Mouse (Mus musculus): ENCODE data around the gene Col27a1. TPM values are rescaled to one million over a fixed set of nuclear protein-coding genes. Genes with fewer than 3 reads are reported as not detected.

Gene Col27a1
- 2.3 and 4.3 TPM in 2 replicates for polyA plus RNA-seq (2016; fragmentation: Nextera tagmentation; extraction: Ambion mirVana)

DNA sequence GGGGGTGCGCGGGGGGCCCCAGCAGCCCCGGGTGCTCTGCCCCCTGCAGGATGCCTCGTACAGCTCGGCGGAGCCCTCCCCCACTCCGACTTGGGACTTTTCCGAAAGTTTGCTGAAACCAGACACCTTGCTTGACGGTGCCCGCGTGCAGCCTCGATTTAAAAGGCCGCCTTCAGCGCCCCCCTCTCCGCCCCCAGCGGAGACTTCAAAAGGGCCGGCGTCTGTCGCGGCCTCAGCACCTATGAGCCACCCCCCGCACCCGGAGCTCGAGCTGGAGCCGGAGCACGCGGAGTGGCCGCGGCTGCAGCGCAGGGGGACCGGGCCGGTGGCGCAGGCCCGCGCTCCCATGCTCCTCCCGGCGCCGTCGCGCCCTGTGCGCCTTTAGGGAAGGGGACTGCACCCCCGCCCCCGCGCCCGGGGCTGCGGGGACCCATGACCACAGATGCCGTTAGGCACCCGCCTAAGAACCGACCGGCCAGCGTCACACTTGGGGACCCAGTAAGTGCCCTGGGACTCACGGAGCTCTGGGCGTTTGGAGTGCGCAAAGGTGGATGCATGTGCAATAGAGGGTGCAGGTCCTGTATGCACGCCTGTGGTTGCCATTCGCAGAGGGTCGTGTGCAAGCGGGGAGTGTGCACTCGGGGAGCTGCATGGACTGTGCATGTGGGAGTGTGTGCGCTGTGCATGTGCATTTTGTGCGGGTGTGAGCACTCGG is at the start of gene Col27a1:
Col27a1 (plus strand) TSS at position 98 of the 715 bp plus-strand sequence.
- under 1% methylated on average over 61 of the region's 61 CpGs for WGBS
- H3K36me3 ChIP-seq = no peaks in the 10 kb centered on the region
- H3K27ac ChIP-seq = peak within 1 kb of the TSS; percentile 85
- no peaks in the 10 kb centered on the region for H3K9me3 ChIP-seq
- peaks cover 62% of the 10 kb centered on the region for H3K27me3 ChIP-seq (ENCODE audit: insufficient read depth, poor library complexity, severe bottlenecking)
- DNase-seq (ENCODE audit: low spot score) = peak; percentile 77
- H3K4me1 ChIP-seq = peaks cover 33% of the 10 kb centered on the region
- peak within 1 kb of the TSS; percentile 84 for H3K4me3 ChIP-seq

DNA sequence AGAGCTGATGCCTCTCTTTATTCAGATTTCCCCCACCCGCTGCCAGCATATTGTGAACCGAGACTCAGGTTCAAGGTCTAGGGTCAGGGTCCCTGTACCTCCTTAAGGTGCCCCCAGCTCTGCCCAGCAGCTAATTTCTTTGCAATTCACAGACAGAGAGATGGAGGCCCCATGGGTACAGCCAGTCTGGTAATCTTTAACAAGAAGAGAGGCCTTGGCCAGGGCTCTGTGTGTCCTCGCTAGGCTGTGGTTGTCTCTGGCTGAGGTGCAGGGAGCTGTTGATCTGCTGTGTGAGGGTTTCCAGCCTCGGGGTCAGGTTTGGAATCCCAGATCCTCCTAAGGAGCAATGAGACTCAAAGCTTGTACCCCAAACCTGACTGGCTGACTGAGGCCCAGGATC is 48.2 kb upstream of the Col27a1 start:
- 86% methylated on average over 4 of the region's 4 CpGs for WGBS
- Histone ChIP-seq H3K9me3 (no peaks in the 10 kb centered on the region), H3K27me3 (ENCODE audit: insufficient read depth, poor library complexity, severe bottlenecking) (peaks cover 42% of the 10 kb centered on the region), H3K36me3 (no peaks in the 10 kb centered on the region), H3K4me3 (no peak overlapping the region), H3K4me1 (peaks cover 1% of the 10 kb centered on the region; the same call in 1 of the 2 replicates), H3K27ac (no peak overlapping the region)
- no peak for DNase-seq (ENCODE audit: low spot score)

DNA sequence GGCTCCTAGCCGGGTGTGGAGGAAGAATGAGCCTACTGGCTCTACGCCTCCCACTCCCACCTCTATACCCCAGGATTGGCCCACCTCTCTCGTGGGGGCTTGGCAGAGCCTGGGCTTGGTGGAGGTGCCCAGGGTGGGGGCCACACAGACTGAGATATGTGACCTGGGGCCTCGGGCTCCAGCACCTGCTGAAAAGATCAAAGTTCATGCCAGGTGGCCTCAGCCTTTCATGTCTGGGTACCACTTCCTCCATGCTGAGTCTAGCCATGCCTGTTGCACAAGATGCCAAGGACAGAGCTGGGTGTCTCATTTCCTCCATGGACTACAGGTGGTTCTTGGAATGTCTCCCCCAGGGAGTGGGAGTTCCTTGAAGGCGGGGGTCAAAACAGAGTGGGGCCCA is 47.5 kb upstream of the Col27a1 start:
- DNase-seq (ENCODE audit: low spot score) = no peak
- no peak overlapping the region for H3K4me3 ChIP-seq
- WGBS = 80% methylated on average over 5 of the region's 5 CpGs
- H3K27me3 ChIP-seq (ENCODE audit: insufficient read depth, poor library complexity, severe bottlenecking) = peaks cover 49% of the 10 kb centered on the region
- H3K36me3 ChIP-seq = no peaks in the 10 kb centered on the region
- no peaks in the 10 kb centered on the region for H3K9me3 ChIP-seq
- H3K27ac ChIP-seq = no peak overlapping the region
- no peaks in the 10 kb centered on the region for H3K4me1 ChIP-seq

- H3K4me1 ChIP-seq = no peaks in the 10 kb centered on the region
- no peaks in the 10 kb centered on the region for H3K9me3 ChIP-seq
- no peak overlapping the region for H3K27ac ChIP-seq
- DNase-seq (ENCODE audit: low spot score) = no peak
- no peak overlapping the region for H3K4me3 ChIP-seq
- WGBS = 78% methylated on average over 4 of the region's 4 CpGs
- no peaks in the 10 kb centered on the region for H3K36me3 ChIP-seq
- peaks cover 76% of the 10 kb centered on the region for H3K27me3 ChIP-seq (ENCODE audit: insufficient read depth, poor library complexity, severe bottlenecking)
These were observed 43.7 kb upstream of the Col27a1 start for GRCm38 (mm10) chr4:63170061-63170460.

GRCm38 (mm10) chr4:63171122-63171521 is 42.7 kb upstream of the Col27a1 start:
- Histone ChIP-seq H3K36me3 (no peaks in the 10 kb centered on the region), H3K9me3 (no peaks in the 10 kb centered on the region), H3K27ac (no peak overlapping the region), H3K27me3 (ENCODE audit: insufficient read depth, poor library complexity, severe bottlenecking) (peaks cover 76% of the 10 kb centered on the region), H3K4me3 (no peak overlapping the region; the same call in 1 of the 2 replicates), H3K4me1 (no peaks in the 10 kb centered on the region)
- 40% methylated on average over 24 of the region's 24 CpGs for WGBS
- DNase-seq (ENCODE audit: low spot score) = no peak

DNA sequence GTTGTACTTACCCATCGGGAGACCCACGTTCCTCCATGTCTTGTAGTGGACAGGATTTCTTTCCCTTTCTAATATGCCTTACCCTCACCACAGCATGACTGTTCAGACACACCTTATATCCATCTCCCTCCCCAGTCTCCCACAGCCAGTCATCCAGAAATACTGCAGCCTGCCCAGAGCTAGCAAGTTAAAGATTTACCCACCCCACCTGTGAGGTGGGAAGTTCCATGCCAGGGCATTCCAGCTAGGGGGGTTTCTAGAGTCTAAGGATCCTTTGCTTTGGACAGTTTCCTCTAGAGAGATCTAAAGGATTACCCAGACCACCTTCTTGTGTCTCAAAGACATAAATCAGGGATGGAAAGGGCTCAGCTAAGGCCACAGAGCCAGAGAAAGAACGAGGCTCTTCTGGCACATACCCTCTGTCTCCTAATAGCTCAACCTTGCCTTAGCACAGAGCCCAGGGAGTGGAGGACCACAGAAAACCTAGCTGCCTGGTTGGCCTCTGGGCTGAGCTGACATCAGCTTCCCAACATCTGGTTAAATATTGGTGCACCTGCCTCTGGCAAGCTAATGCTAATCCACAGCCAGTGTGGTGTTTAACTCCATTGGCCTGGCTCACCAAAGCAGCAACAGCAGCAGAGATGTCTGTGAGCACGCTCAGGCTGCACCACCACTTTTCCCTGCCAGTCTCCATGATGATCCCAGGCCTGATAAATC is 41.7 kb upstream of the Col27a1 start, which contains the start of gene Kif12:
Kif12 (minus strand) TSS at position 163 of the 717 bp plus-strand sequence.
- H3K4me3 ChIP-seq = no peak within 1 kb of the TSS; the same call in 1 of the 2 replicates
- no peaks in the 10 kb centered on the region for H3K9me3 ChIP-seq
- no peak for DNase-seq (ENCODE audit: low spot score)

GRCm38 (mm10) chr4:63181556-63181955 is 32.2 kb upstream of the Col27a1 start:
- DNase-seq (ENCODE audit: low spot score) = peak; percentile 84
- 8% methylated on average over 5 of the region's 5 CpGs for WGBS
- Histone ChIP-seq H3K9me3 (no peaks in the 10 kb centered on the region), H3K36me3 (no peaks in the 10 kb centered on the region), H3K4me1 (peaks cover 13% of the 10 kb centered on the region), H3K27me3 (ENCODE audit: insufficient read depth, poor library complexity, severe bottlenecking) (peaks cover 24% of the 10 kb centered on the region), H3K4me3 (no peak overlapping the region), H3K27ac (no peak overlapping the region)

More for the DNA sequence above, 41.7 kb upstream of the Col27a1 start, which contains the start of gene Kif12:
- H3K4me1 ChIP-seq = no peaks in the 10 kb centered on the region
- H3K27ac ChIP-seq = no peak within 1 kb of the TSS
- 67% methylated on average over 4 of the region's 4 CpGs for WGBS
- peaks cover 68% of the 10 kb centered on the region for H3K27me3 ChIP-seq (ENCODE audit: insufficient read depth, poor library complexity, severe bottlenecking)
- no peaks in the 10 kb centered on the region for H3K36me3 ChIP-seq

DNA sequence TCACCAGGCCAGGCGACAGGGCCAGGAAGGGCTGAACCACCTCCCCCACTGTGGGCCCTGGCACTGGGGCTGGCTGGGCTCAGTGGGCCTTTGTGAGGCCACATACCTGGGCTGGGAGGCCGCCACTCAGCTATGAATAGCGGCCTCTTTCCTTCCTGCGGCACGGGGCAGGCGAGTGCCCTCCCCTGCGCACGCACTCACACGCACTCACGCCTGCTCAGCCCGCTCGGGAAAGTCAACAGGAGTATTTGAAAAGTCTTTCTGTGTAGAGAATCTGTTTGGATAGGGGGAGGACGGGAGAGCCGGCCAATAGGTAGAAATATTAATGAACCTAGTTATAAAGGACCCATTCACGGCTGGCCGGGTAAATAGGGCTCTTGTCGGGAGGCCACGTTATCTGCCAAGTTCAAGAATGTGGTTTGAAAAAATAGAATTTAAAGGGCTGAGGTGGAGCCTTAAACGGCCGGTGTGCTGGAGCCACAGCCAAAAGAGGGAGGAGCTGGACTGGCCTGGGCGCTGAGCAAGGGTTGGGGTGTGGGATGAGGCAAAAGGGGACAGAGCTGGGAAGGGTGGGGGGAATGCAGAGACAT is 27.4 kb upstream of the Col27a1 start:
- peaks cover 29% of the 10 kb centered on the region for H3K4me1 ChIP-seq
- H3K9me3 ChIP-seq = no peaks in the 10 kb centered on the region
- H3K36me3 ChIP-seq = no peaks in the 10 kb centered on the region

DNA sequence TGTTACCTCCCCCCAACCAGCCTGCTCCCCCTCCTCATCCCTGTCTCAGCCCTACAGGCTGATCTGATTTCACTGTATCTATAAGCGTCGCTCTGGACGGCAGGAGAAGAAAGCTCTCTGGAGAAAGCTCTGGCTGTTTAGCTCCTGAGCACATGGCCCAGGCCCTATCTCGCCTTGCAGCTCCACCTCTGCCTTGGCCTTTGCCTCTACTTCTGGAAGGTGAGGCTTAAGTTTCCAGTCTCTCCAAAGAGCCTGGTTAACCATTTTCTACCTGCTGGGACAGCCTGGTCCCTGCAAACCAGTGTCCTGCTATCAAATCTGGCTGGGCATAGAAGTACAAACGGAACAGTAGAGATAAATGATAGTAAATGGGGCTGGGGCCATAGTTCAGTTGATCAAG is 22.2 kb upstream of the Col27a1 start:
- peaks cover 21% of the 10 kb centered on the region for H3K4me1 ChIP-seq
- no peaks in the 10 kb centered on the region for H3K9me3 ChIP-seq
- 46% methylated on average over 5 of the region's 5 CpGs for WGBS
- H3K36me3 ChIP-seq = no peaks in the 10 kb centered on the region
- no peak overlapping the region for H3K4me3 ChIP-seq
- H3K27ac ChIP-seq = peak overlapping the region; percentile 16; the same call in 1 of the 2 replicates
- DNase-seq (ENCODE audit: low spot score) = no peak
- peaks cover 13% of the 10 kb centered on the region; the same call in 1 of the 2 replicates for H3K27me3 ChIP-seq (ENCODE audit: insufficient read depth, poor library complexity, severe bottlenecking)

More for the DNA sequence above, 27.4 kb upstream of the Col27a1 start:
- peaks cover 32% of the 10 kb centered on the region for H3K27me3 ChIP-seq (ENCODE audit: insufficient read depth, poor library complexity, severe bottlenecking)
- H3K27ac ChIP-seq = peak overlapping the region; percentile 36
- H3K4me3 ChIP-seq = no peak overlapping the region
- WGBS = 54% methylated on average over 21 of the region's 21 CpGs
- peak; percentile 80 for DNase-seq (ENCODE audit: low spot score)

GRCm38 (mm10) chr4:63194366-63194765 is 19.4 kb upstream of the Col27a1 start:
- WGBS = 78% methylated on average over 2 of the region's 2 CpGs
- Histone ChIP-seq H3K4me1 (peaks cover 11% of the 10 kb centered on the region), H3K27ac (no peak overlapping the region), H3K4me3 (no peak overlapping the region), H3K36me3 (no peaks in the 10 kb centered on the region), H3K9me3 (no peaks in the 10 kb centered on the region), H3K27me3 (ENCODE audit: insufficient read depth, poor library complexity, severe bottlenecking) (no peaks in the 10 kb centered on the region; the same call in 1 of the 2 replicates)
- no peak for DNase-seq (ENCODE audit: low spot score)

DNA sequence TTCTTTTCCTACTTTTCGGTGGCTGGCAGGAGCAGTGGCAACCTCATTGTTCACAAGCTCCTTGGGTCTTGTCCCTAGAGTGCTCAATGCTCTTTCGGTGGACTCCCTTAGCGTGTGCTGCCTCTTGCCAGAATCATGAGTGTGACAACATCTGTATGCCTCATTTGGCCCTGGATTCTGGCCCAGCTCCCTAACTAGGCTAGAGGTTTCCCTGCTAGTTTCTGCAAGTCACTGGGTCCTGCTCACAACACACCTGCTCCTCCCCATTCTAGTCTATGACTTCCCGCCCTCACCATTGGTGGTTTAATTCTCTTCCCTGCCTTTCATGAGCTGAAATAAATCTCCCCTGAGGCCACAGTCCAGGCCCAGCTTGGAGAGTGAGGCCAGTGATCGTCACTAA is 14.4 kb upstream of the Col27a1 start:
- WGBS = 81% methylated on average over 5 of the region's 5 CpGs
- no peak overlapping the region for H3K27ac ChIP-seq
- H3K4me3 ChIP-seq = no peak overlapping the region
- no peaks in the 10 kb centered on the region for H3K4me1 ChIP-seq
- DNase-seq (ENCODE audit: low spot score) = no peak
- H3K36me3 ChIP-seq = no peaks in the 10 kb centered on the region
- no peaks in the 10 kb centered on the region for H3K27me3 ChIP-seq (ENCODE audit: insufficient read depth, poor library complexity, severe bottlenecking)
- H3K9me3 ChIP-seq = no peaks in the 10 kb centered on the region

DNA sequence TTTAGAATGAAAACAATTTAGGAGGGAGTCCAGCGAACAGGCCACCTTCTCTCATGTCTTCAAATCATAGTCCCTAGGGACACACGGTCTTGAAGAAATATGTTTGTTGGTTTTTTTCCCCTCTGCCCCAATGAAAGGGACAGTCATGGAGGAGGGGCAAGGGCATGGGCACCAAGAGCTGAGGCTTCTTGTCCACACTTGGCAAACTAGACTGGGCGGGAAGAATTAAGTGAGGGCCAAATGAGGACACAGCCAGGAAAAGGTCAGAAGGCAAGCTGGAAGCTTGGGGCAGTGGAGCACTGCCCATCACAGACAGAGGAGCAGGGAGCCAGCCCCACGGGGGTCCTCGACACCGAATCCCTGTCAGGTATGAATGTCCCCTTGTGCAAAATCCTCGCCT is 9.9 kb upstream of the Col27a1 start:
- Histone ChIP-seq H3K27me3 (ENCODE audit: insufficient read depth, poor library complexity, severe bottlenecking) (no peaks in the 10 kb centered on the region), H3K4me1 (peaks cover 28% of the 10 kb centered on the region), H3K4me3 (no peak overlapping the region), H3K9me3 (no peaks in the 10 kb centered on the region), H3K36me3 (no peaks in the 10 kb centered on the region), H3K27ac (no peak overlapping the region)
- DNase-seq (ENCODE audit: low spot score) = no peak
- WGBS = 85% methylated on average over 7 of the region's 7 CpGs

DNA sequence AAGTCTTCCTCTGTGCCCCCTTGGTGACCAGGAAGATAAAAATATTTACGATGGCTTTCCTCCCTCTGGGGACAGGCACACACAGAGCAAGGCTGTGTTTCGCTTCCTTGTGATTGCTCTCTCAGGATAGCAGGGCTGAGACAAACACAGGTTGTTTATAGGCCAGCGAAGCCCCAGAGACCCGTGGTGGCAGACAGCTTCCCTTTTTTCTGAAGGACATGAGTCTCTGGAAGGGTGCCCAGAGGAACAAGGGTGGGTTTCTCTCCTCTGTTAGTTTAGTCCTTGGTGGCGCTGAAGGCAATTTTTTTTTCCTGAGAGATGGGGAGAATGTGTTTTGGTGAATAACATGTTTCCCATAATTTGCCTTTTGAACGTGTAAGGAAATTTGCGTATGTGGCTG is 8.2 kb upstream of the Col27a1 start:
- Histone ChIP-seq H3K9me3 (no peaks in the 10 kb centered on the region), H3K4me3 (no peak overlapping the region), H3K27me3 (ENCODE audit: insufficient read depth, poor library complexity, severe bottlenecking) (no peaks in the 10 kb centered on the region), H3K27ac (0 out of 2 replicates have a peak overlapping the region, but pooled peaks have one; percentile 8), H3K36me3 (no peaks in the 10 kb centered on the region), H3K4me1 (peaks cover 28% of the 10 kb centered on the region)
- no peak for DNase-seq (ENCODE audit: low spot score)
- 71% methylated on average over 7 of the region's 7 CpGs for WGBS
